Mouse (Mus musculus) spleen, postnatal 0 days (tissue): Measurements from ENCODE around the gene Serpine3. TPM values are rescaled to one million over a fixed set of nuclear protein-coding genes. Genes with fewer than 3 reads are reported as not detected.

Experiments used
- polyA plus RNA-seq: library from polyadenylated mRNA; unstranded; fragments of >200 nt; fragmentation: Nextera tagmentation; extraction: Ambion mirVana; gene quantifications from 2 replicates; pipeline ENCODE4 v1.2.1, GENCODE M21; 2015

Serpine3 gene
- polyA plus RNA-seq: not detected in 2 replicates

GRCm38 (mm10) chr14:62663367-62663766, at the start of gene Serpine3:
Gene Serpine3 (plus strand): TSS chr14:62663667.

Other genes with a start within 250 kb of the Serpine3 start
- gene Gucy1b2, start 207.4 kb upstream of the Serpine3 start, polyA plus RNA-seq: not detected in 2 replicates
- gene Fam124a, start 107.9 kb upstream of the Serpine3 start, polyA plus RNA-seq: 0.89 and 1.1 TPM in 2 replicates
- gene Gm4131, start 96.7 kb upstream of the Serpine3 start, polyA plus RNA-seq: not detected in 2 replicates
- gene Ints6, start 97.5 kb downstream of the Serpine3 start, polyA plus RNA-seq: 11.1 and 11.8 TPM in 2 replicates
- 2.9 and 4.3 TPM in 2 replicates for gene Wdfy2, start 174.0 kb downstream of the Serpine3 start, polyA plus RNA-seq